Mouse (Mus musculus): ENCODE measurements at regions not wholly inside any gene's neighbourhood (a gene's known extent, or its start where the extent isn't known, plus 50 kb on each side); places are given as distances from the start of the nearest gene placed in this dataset.
A peak's percentile ranks its signal among the peaks of the same experiment; 100 is the strongest.
"Not testable (repeated sequence)": the region's sequence is repeated elsewhere in the genome, so short reads cannot be mapped to it uniquely, and the experiment has no call there.

DNA sequence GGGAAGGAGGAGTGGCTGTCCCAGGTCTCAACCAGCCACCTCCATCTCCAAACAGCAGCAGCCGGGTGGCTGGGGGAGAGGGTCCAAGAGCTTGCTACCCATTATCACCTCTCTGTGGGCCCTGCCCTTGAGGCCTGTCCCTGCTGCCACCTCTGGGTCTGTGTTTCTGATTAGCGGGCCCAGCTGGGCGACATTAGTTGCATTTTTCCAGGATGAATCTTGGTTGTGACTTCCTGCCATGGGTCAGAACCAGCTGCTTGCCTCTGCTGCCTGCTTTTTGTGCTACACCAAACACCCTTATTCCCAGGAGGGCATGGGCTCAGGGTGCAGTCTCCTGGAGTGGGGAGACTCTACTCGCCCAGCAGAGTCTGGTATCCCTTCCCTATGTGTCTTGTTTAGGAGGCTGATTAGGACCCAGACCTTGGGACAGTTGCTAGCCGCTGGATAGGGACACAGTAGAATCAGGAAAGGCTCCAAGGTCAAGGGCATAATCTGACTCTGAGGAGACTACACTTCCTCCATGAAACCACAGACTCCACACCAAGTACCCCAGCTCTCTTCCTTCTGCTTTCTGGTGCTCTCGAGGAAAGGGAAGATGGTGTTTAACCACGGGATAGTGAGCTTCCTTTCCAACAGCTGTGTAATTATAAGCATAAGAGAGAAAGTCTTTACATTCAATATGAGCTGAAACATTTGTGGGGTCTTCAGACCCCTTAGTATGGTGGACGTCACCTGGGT, 278.4 kb downstream of the Cyp26b1 start:
- DNase-seq (ENCODE audit: low spot score), result no peak

DNA sequence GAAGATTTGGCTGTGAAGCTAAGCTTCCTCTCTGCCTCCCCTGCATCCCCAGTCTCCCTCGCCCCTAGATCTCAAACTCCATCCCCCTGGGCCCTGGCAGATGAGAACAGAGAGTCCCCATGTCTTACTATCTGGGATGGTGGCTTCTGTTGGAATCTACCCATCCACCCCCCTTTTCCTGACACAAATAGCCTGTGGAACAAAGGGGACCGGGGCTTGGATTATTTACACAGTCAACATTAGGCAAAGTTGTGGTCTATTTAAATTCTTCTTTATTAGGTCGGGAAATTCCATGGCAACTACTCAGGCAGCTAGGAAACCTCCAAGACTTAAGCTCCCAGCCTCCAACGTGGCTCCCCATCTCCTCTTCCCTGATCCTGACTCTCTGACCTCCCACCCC, 279.9 kb downstream of the Cyp26b1 start:
- DNase-seq (ENCODE audit: low spot score), result no peak

DNA sequence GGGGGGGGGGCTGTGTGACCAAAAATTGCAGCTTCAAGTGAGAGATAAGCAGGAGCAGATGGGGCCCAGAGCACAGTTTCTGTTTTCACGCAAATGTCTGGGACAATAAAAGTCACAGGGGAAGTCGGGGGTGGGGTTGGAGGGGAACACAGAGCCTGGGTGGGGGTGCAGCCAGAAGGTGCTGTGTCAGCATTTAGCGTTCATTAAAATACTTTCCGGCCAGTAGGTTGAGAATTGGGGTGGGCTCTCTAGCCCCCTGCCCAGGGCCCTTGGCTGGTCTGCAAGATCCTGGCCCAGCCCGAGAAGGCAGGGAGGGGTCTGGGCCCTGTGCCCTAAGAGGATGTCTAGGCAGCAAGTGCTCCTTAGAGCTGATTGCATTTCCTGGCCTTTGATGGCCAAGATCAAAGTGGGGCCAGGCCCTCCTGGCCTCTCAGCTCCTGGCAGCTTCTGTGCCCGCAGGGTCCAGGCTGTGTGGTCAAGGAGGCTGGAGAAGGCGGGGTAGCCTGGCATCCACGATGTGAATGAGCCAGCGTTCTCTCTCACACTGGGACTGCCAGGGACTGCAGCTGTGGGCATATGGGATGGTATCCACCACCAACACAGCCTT, 283.0 kb downstream of the Cyp26b1 start:
- DNase-seq (ENCODE audit: low spot score), result no peak

DNA sequence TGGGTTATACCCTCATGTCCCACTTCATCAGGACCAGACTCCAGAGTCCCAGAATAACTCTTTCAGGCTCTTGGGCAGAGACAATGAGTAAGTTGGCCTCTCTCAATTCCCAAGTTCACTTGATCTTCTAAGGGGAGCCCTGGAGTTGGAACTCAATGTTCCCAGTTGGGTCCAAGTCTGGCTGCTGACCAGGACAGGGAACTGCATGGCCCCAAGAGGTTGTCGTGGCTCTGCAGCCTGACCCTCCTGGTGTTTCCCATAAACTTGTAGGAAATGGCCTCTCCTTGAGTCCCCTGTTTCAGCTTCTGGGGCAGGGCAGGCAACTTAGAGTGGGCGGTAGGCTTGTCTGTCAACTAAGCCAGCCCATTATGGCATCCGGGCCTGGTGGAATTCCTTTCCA, 286.2 kb downstream of the Cyp26b1 start:
- no peak for DNase-seq (ENCODE audit: low spot score)

DNA sequence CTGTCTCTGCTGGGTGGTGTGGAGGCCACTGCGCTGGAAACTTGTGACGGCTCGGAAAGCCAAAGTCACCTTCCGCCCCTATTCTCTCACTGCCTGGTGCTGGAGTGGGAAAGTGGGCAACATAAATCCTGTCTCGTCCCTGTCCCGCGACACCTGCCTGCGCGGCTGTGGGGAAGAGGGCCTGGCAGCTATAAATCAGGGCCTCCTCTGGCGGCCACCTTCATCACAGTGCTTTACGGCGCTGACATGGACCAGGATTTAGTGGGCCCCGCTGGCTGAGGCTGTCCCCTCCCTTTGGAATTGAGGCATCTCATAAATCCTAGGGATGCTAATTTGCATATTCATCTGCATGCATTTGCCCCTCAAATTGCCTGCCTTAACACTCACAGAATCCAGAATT, 287.1 kb downstream of the Cyp26b1 start:
- DNase-seq (ENCODE audit: low spot score), result no peak

DNA sequence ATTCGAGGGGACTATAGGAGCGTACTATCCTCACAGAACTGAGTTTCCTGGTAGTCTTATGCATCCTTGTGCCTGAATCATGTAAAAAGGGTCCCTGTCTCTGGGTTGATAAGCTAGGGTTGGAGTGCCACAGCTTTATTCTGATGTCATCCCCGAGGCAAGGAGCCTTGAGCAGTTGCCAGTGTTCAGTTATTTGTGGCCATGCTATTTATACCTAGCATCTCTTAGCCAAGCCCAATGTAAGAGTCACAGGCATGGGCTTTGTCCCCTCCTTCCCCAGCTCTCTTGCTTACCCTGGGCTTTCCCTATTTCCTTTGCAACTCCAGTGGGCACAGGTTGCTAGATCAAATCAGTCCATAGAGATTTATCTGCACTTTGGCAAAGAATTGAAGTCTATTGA, 288.6 kb downstream of the Cyp26b1 start:
- DNase-seq (ENCODE audit: low spot score), result no peak

DNA sequence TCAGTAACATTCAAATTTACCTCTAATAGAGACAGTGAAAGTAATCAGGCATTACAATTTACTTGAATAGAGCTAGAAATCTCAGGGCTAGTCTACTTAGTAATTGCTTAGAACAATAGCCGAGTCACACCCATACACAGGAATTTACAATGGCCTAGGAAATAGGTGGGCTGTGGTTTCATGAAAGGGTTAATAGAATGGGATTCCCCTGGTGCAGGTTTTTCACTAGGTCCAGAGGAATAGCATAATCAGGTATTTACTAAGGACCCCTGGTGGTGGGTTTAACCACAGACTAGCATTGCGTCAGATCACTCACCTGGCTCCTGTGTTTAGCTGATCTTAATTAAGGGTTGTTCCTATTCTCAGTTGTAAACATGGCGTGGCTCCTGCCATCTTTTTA, 290.8 kb downstream of the Cyp26b1 start:
- not testable (repeated sequence) for DNase-seq (ENCODE audit: low spot score)

DNA sequence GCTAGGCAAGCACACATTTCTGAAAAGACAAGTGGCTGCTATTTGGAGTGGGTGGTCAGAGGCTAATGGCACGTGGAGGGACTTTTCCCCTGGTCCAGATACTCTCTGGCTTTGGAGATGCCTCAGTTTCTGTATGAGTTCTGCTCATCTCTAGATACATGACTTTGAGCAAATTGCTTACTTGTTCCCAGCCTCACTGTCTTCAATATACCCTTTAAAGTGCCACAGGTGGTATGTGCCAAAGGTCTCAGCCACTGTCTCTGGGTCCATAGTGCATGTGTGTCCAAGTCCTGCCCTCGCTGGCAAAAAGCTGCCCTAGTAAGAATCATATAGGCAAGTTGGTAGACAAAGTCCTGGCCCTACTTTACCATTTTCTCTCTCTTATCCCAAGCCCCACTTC, 291.5 kb downstream of the Dysf start:
- DNase-seq (ENCODE audit: low spot score), result no peak

DNA sequence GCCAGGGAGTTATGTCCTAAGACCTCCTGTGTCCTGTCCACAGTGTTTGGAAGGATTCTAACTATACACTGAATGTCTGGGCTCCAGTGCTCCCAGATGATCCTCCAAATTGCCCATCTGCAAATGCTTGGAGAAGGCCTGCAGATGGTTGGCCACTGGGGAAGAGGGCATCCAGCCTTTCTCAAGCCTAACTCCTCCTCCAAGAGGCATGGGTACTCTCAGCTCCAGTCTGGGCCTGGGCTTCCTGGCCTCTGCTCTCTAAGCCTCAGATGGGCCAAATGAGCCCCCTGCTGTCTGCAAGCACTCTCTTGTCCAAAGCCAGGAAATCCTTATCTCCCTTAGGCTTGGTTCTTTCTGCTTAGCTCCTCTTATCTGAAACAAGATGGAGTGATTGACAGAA, 290.8 kb downstream of the Dysf start:
- DNase-seq (ENCODE audit: low spot score), result no peak

DNA sequence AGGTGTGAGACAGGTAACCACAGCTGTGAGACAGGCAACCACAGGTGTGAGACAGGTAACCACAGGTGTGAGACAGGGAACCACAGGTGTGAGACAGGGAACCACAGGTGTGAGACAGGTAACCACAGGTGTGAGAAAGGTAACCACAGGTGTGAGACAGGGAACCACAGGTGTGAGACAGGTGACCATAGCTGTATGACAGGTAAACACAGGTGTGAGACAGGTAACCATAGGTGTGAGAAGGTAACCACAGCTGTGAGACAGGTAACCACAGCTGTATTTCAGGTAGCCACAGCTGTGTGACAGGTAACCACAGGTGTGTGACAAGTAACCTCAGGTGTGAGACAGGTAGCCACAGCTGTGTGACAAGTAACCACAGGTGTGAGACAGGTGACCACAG, 265.5 kb downstream of the Dysf start:
- not testable (repeated sequence) for DNase-seq (ENCODE audit: low spot score)

DNA sequence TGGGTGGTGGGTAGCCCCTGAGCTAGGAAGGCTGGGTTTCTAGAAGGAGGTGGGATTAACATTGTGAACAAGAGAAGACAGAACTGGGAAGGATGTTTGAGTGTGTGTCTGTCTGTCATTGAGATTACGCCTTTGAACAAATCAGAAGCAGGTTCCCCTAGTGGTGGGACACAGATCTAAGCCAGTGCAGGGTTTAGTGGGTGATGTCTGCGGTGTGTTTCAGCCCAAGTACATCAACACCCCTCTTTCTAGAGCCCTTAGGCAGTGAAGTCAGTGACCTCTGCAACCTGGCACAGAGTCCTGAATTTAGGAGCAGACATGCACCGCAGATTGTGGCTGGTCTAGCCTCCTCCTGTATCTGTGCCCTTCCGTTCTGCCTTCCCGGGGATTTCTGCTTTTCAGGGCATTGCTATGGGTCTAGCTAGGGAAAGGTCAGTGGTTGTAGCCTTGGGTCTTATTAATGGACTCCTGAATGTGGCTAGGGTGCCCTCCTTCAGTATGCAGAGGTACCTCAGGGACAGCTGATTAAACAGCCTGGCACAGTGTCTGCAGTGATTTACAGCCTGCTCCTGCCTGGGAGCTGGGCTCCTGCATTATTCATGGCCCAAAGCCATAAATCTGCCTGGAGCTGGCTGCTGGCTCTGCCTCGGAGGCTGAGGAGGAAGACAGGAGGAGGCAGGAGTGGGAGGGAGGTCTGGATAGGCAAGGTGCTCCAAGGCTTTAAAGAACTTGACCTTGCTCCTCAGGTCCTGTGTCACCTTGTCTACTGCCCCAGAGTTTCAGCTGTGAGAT, 264.3 kb downstream of the Dysf start:
- DNase-seq (ENCODE audit: low spot score), result no peak

DNA sequence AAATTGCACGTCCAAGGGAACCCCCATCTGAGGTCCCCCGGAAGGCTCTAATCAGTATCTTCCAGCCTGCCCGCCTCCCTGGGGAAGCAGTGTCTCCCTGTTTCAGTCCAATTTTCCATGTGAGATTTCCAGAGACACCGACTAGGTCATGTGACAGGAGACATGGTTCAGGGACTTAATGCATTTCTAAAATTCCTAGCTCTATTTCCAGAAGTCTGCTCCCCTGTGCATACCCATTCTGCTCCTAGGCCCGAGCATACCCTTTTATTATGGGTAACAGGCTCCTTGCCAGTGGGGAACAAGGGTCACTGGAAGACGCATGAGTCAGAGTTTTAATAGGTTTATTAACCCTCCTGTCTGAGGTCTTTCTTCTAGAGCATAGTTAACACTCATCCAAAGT, 263.6 kb downstream of the Dysf start:
- DNase-seq (ENCODE audit: low spot score), result no peak

DNA sequence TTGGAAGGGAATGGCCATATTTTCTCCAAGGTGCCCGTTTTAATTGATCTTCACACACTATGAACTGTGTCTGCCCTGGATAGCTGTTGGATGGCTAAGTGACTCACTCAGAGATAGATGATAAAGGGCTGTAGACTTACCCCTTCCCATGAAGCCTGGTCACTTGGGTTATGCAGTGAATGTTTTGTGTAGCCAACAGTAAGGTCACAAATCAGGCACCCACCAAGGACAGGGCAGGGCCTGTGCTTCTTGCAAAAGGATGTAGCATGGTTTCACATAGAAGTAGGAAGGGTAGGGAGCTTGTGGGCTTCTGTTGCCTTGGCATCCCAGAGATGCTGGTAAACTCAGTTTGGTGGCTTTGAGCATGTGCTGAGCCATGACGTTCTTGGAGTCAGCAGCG, 263.1 kb downstream of the Dysf start:
- DNase-seq (ENCODE audit: low spot score), result no peak

DNA sequence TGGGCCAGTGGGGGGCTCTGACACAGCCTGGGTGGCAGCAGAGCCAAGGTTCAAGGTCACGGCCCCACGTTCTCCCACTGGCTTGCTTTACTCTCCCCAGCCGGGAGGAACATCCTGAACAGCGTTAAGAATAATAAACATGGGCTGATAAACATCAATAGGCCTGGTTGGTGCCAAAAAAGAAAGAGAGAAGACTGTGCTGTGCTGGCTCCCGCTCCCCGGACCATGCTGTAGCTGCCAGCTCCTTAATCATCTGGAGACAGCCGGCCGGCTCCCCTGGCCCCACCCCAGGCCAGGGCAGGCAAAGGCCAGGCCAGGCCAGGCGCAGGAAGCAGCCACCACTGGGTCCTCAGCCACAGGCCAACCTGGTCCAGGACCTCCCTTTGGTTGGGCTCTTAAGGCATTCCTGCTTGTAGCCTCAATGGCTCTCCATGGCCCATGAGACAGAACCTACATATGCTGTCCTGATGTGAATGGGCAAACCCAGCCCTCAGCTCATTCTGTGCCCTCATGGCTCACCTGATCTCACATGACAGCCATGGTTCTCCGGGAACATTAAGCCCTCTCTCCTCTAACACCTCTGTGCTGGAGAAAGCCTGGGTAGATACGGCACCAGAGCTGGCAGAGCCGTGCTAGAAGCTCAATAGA, 262.3 kb downstream of the Dysf start:
- DNase-seq (ENCODE audit: low spot score), result no peak

DNA sequence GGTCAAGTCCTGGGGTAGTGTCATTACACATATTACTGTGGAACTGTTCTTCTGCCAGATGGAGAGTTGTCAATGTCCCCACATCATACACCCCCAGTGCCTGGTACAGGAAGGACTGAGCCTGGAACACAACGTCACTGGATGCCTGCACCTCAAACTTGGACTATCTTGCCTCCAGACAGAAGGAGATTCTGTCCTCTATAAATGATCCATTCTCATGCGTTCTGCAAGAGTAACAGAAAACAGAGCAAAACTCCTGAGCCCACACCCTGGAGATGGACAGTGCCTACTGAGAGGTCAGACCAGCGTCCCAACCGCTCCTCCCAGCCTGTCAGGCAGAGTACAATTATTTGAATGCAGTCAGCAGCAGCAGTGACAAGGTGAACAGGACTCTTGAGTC, 261.1 kb downstream of the Dysf start:
- DNase-seq (ENCODE audit: low spot score), result no peak

DNA sequence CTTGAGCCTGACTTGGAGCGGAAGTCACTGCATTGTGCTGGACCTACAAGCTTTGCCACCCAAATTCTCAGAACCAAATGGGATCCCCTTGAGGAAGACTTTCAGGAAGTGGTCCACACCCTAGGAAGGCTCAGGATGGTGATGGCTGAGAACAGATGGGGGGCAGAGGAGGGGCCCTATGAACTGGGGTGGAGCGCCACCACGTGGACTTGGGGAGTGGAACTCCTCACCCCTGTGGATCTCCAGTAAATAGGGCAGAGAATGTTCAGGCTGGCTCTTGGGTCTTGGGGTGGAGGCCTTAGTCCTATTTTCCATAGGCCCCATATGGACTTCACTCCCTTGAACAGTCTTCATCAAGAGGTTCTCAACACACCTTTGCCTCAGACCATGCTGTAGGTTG, 260.6 kb downstream of the Dysf start:
- DNase-seq (ENCODE audit: low spot score), result no peak

DNA sequence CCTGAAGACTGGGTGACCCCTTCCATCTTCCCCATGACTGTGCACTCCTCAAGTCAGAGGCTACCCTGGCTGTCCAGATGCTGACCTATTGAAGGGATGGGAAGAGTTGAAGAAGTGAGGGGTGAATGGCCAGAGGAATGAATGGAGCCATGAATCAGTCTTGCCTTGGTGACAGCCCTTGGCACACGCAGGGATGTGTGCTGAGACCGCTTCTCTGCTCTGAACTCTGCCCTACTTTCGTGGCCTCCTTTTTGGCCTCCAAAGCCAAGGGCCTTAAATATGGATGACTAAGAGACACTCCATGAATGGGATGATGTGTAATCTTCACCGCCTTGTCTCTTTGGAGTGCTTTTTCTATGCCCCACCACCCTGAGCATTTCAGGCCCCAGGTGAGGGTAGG, 259.7 kb downstream of the Dysf start:
- DNase-seq (ENCODE audit: low spot score), result no peak

DNA sequence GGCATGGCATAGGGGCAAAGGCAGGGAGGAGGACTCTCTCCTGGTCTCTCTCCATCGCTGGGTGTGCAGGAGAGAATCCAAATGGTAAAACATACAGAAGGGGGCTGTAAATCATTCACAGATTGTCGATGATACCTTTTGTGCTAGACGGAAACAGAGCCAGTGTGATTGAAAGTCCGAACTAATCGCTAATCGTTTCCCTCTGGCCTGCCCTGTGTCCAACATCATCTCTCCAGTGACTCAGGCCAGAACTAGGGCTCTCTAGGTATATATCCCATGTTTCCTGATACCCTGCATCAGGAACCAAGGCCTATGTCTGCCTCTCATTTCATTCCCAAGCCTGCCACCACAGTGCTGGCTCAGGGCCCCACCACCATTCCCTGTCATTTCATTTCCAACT, 259.1 kb downstream of the Dysf start:
- DNase-seq (ENCODE audit: low spot score), result no peak

DNA sequence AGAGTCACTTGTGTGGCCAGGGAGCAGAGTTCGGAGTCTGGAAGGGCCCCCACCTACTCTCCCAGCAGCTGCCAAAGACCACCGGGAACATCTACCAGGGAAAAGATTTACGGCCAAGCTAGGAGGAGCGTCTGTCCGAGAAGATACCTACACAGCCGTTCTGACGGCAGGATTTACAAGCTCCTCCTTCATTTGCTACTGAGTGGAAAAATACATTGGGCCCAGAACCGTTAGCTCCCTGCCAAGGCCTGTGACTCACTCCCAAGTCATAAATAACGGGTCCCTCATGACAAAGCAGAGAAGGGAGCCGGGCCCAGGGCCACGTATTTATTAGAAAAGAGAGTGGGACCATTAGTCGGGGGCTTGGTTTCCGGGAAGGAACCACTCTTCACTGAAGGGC, 258.3 kb downstream of the Dysf start:
- DNase-seq (ENCODE audit: low spot score), result peak; percentile 19

DNA sequence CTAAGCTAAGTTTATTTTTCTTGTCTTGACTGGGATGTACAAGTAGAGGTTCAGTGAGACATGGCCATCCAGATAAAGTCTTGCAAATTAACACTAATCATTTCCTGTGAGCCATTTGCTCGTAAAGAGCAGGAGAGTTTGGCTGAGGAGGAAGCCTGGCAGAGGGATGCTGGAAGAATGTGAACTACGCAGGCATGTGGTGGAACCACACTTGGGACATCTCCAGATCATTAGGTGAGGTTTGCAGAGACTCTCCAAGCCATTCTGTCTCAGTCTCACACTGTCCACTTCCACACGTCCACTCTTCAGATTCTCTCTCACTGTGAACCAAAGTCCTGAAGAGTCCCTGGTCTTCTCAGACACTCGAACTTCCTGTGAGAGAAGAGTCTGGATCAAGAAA, 256.3 kb downstream of the Dysf start:
- DNase-seq (ENCODE audit: low spot score), result no peak

DNA sequence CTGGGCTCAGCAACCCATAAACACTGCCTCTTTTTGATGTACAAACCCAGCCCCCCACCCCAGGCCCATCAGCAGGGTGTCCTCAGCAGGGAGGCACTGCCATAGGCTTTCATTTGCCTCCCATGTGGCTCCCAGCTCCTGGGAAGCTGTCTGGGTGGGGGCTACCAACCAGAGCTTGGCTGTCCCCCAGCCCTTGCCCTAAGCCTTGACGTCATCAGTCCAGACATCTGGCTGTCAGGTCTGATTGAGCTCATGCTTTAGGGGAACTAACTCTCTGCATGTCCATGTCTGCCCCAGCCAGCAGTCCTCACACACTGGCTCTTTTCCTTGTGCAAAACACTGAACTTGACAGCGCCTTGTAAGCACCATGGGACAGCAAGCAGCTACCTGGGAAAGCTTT, 255.3 kb downstream of the Dysf start:
- DNase-seq (ENCODE audit: low spot score), result no peak

DNA sequence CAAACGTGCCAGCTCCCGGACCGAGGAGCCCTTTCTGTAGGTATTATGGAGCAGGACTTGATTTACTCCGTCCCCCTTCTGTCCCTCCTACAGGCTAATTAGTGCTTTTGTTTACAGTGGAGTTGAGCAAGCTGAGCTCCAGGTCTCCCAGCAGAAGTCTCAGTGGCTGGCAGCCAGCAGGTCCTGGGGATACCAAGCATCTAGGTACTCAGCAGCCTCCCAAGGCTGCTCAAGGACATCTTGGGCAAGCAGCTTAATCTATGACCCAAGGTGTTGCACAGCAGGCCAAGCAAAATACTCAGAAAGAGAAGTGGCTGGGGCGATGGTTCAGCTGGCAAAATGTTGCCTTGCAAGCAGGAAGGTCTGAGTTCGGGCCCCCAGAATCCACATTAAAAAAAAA, 254.4 kb downstream of the Dysf start:
- no peak for DNase-seq (ENCODE audit: low spot score)

DNA sequence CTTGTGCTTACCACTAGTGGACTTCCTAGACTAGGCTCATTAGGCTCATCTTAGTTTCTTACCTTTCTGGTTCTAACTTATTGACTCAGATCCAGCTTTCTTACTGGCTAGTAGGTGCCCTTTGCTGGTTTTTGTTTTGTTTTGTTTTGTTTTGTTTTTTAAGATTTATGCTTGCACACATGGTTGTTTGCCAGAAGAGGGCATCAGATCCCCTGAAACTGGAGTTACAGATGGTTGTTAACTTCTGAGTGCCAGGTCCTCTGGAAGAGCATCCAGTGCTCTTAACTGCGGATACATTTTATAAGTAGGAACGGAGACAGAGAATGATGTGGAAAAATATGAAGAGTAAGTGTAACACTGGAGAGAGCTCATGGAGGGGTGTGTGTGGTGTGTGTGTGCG, 253.1 kb downstream of the Dysf start:
- no peak for DNase-seq (ENCODE audit: low spot score)

Data from urinary bladder, postnatal 25 days (tissue).